Mouse (Mus musculus): ENCODE results near the gene Gm28372. TPM values are rescaled to one million over a fixed set of nuclear protein-coding genes. Genes with fewer than 3 reads are reported as not detected.
A peak's percentile ranks its signal among the peaks of the same experiment; 100 is the strongest.

Gene Gm28372
- polyA plus RNA-seq, 1 experiment from 2014 or later = not detected

DNA sequence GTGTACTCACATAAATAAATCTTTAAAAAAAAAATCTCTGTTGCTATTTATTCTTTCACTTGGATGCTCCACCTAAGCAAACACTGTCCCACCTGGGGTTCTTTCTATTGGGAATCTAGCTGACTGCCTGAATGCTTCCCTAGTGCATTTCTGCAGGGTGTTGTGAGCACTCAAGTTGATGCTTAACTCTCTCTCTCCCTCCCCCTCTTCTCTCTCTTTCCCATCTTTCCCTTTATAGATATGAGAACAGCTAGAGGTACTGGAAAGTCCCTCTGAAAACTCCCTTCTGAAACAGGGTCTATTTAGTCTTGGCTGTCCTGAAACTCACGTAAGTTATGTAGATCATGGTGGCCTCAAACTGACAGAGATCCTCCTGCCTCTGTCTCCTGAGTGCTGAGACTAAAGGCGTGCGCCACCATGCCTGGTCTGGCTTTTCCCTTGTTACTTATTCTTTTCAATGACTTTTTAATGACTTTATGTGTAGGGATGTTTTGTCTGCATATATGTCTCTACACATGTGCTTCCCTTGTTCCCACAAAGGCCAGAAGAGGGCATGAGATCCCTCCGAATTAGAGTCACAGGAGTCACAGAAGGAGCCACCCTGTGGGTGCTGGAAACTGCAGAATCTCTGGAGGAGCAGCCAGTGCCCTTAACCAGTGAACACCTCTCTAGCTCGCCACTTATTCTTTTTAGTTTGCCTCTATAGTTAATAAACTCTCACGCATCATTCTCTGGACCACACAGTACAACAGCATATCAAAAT is 9.2 kb downstream of the Gm28372 start:
- H3K9ac ChIP-seq = no peak overlapping the region
- 72% methylated on average over 6 of the region's 6 CpGs for WGBS
- no peak for ATAC-seq
- no peak overlapping the region for H3K27ac ChIP-seq
- no peak overlapping the region for H3K4me2 ChIP-seq (replicated peaks)
- no peaks in the 10 kb centered on the region for H3K36me3 ChIP-seq
- no peaks in the 10 kb centered on the region for H3K4me1 ChIP-seq (replicated peaks)
- H3K4me3 ChIP-seq (replicated peaks) = no peak overlapping the region
- no peaks in the 10 kb centered on the region for H3K9me3 ChIP-seq
- H3K27me3 ChIP-seq (replicated peaks) = no peaks in the 10 kb centered on the region

- no peaks in the 10 kb centered on the region for H3K9me3 ChIP-seq
- no peak overlapping the region for H3K27ac ChIP-seq
- no peak overlapping the region for H3K9ac ChIP-seq
- no peaks in the 10 kb centered on the region for H3K27me3 ChIP-seq (replicated peaks)
- H3K36me3 ChIP-seq = no peaks in the 10 kb centered on the region; the same call in 1 of the 2 replicates
- no peak overlapping the region for H3K4me3 ChIP-seq (replicated peaks)
- H3K4me1 ChIP-seq (replicated peaks) = peaks cover 9% of the 10 kb centered on the region; the same call in 1 of the 2 replicates
- WGBS = 97% methylated on average over 26 of the region's 26 CpGs
- no peak overlapping the region for H3K4me2 ChIP-seq (replicated peaks)
- no peak for ATAC-seq
Observed at GRCm38 (mm10) chr2:130421781-130422620, 17.0 kb downstream of the Gm28372 start.

- Histone ChIP-seq H3K4me3 (replicated peaks) (peak overlapping the region; percentile 71), H3K27ac (peak overlapping the region; percentile 93), H3K4me1 (replicated peaks) (peaks cover 9% of the 10 kb centered on the region; the same call in 1 of the 2 replicates), H3K9ac (peak overlapping the region; percentile 89), H3K36me3 (no peaks in the 10 kb centered on the region; the same call in 1 of the 2 replicates), H3K27me3 (replicated peaks) (no peaks in the 10 kb centered on the region), H3K9me3 (no peaks in the 10 kb centered on the region), H3K4me2 (replicated peaks) (peak overlapping the region; percentile 92)
- peak; percentile 80 for ATAC-seq
- 15% methylated on average over 49 of the region's 49 CpGs for WGBS
Observed at GRCm38 (mm10) chr2:130423397-130424125, 18.5 kb downstream of the Gm28372 start.

- ATAC-seq = peak; percentile 98
- WGBS = under 1% methylated on average over 58 of the region's 58 CpGs
- H3K4me2 ChIP-seq (replicated peaks) = peak within 1 kb of the TSS; percentile 92
- H3K9ac ChIP-seq = peak within 1 kb of the TSS; percentile 89
- peak within 1 kb of the TSS; percentile 71 for H3K4me3 ChIP-seq (replicated peaks)
- H3K36me3 ChIP-seq = no peaks in the 10 kb centered on the region; the same call in 1 of the 2 replicates
- H3K4me1 ChIP-seq (replicated peaks) = peaks cover 9% of the 10 kb centered on the region; the same call in 1 of the 2 replicates
- H3K27ac ChIP-seq = peak within 1 kb of the TSS; percentile 93
- H3K9me3 ChIP-seq = no peaks in the 10 kb centered on the region
- no peaks in the 10 kb centered on the region for H3K27me3 ChIP-seq (replicated peaks)
Observed at GRCm38 (mm10) chr2:130424126-130424853, 19.3 kb downstream of the Gm28372 start, which contains the start of the genes Vps16 and Pced1a. Gene Vps16, plus strand, starts transcription at chr2:130424339. Gene Pced1a, minus strand, starts transcription at chr2:130424701.

- Histone ChIP-seq H3K27ac (no peak overlapping the region), H3K36me3 (no peaks in the 10 kb centered on the region; the same call in 1 of the 2 replicates), H3K27me3 (replicated peaks) (no peaks in the 10 kb centered on the region), H3K9me3 (no peaks in the 10 kb centered on the region), H3K9ac (peak overlapping the region; percentile 89), H3K4me1 (replicated peaks) (peaks cover 9% of the 10 kb centered on the region; the same call in 1 of the 2 replicates), H3K4me2 (replicated peaks) (peak overlapping the region; percentile 92), H3K4me3 (replicated peaks) (peak overlapping the region; percentile 71)
- ATAC-seq = no peak
- 37% methylated on average over 5 of the region's 5 CpGs for WGBS
Observed at GRCm38 (mm10) chr2:130425112-130425511, 20.1 kb downstream of the Gm28372 start.

DNA sequence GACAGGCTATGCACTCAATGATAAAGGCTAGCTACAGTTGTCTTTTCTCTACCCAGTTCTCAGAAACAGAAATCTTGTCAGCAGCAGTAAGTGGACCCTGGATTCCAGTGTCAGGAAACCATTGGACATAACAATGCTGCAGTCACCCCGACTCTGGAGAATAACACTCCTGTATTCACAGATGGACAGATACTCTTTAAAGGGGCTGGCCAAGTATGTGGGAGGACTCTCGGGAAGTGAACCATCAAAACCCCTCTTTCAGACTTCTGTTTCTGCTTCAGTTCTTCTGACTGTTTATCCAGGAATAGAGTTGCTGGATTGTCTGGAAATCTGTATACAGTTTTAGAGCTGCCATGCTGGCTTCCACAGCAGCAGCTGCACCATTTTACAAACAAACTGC is 24.8 kb downstream of the Gm28372 start:
- ATAC-seq = no peak
- Histone ChIP-seq H3K9ac (no peak overlapping the region), H3K4me1 (replicated peaks) (no peaks in the 10 kb centered on the region; the same call in 1 of the 2 replicates), H3K9me3 (no peaks in the 10 kb centered on the region), H3K4me2 (replicated peaks) (no peak overlapping the region), H3K27ac (no peak overlapping the region), H3K27me3 (replicated peaks) (no peaks in the 10 kb centered on the region), H3K36me3 (no peaks in the 10 kb centered on the region), H3K4me3 (replicated peaks) (no peak overlapping the region)
- WGBS = 55% methylated on average over 2 of the region's 2 CpGs

- no peaks in the 10 kb centered on the region for H3K27me3 ChIP-seq (replicated peaks)
- no peak overlapping the region for H3K9ac ChIP-seq
- no peak overlapping the region for H3K4me2 ChIP-seq (replicated peaks)
- H3K4me1 ChIP-seq (replicated peaks) = no peaks in the 10 kb centered on the region
- H3K4me3 ChIP-seq (replicated peaks) = no peak overlapping the region
- no peaks in the 10 kb centered on the region for H3K9me3 ChIP-seq
- no peaks in the 10 kb centered on the region for H3K36me3 ChIP-seq
- ATAC-seq = no peak
- H3K27ac ChIP-seq = no peak overlapping the region
- WGBS = 86% methylated on average over 3 of the region's 3 CpGs
Observed at GRCm38 (mm10) chr2:130430484-130430883, 25.4 kb downstream of the Gm28372 start.

- Histone ChIP-seq H3K9me3 (no peaks in the 10 kb centered on the region), H3K27ac (no peak overlapping the region), H3K27me3 (replicated peaks) (no peaks in the 10 kb centered on the region), H3K4me1 (replicated peaks) (no peaks in the 10 kb centered on the region), H3K9ac (no peak overlapping the region), H3K4me2 (replicated peaks) (no peak overlapping the region), H3K36me3 (no peaks in the 10 kb centered on the region), H3K4me3 (replicated peaks) (no peak overlapping the region)
- 76% methylated on average over 3 of the region's 3 CpGs for WGBS
- ATAC-seq = no peak
Observed at GRCm38 (mm10) chr2:130432157-130432556, 27.1 kb downstream of the Gm28372 start.

GRCm38 (mm10) chr2:130433152-130433551 is 28.1 kb downstream of the Gm28372 start:
- Histone ChIP-seq H3K4me1 (replicated peaks) (no peaks in the 10 kb centered on the region), H3K9ac (no peak overlapping the region), H3K36me3 (peaks cover 3% of the 10 kb centered on the region; the same call in 1 of the 2 replicates), H3K4me2 (replicated peaks) (no peak overlapping the region), H3K4me3 (replicated peaks) (no peak overlapping the region), H3K27ac (no peak overlapping the region), H3K9me3 (no peaks in the 10 kb centered on the region), H3K27me3 (replicated peaks) (no peaks in the 10 kb centered on the region)
- WGBS = 19% methylated on average over 4 of the region's 4 CpGs
- ATAC-seq = peak; percentile 59

DNA sequence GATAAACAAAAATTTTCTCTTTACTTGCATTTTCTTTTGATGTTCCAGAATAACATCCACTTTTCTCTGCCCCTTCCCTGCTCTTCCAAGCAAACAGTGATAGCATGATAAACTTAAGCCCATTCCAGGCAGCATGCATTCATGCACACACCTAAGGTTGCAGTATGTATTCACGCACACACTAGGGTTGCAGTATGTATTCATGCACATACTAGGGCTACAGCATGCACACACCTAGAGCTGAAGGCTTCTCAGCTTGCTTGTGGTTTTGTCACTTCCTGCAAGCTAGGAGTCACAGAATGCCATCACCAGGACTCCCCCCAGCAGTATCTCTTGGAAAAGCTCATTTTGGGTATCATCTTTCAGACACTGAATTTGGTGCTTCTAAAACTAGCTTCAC is 31.7 kb downstream of the Gm28372 start:
- Histone ChIP-seq H3K4me3 (replicated peaks) (no peak overlapping the region), H3K9ac (no peak overlapping the region), H3K36me3 (peaks cover 33% of the 10 kb centered on the region), H3K27me3 (replicated peaks) (no peaks in the 10 kb centered on the region), H3K4me2 (replicated peaks) (no peak overlapping the region), H3K27ac (no peak overlapping the region), H3K9me3 (no peaks in the 10 kb centered on the region), H3K4me1 (replicated peaks) (no peaks in the 10 kb centered on the region)
- WGBS = 93% methylated on average over 1 of the region's 1 CpGs
- ATAC-seq = no peak

DNA sequence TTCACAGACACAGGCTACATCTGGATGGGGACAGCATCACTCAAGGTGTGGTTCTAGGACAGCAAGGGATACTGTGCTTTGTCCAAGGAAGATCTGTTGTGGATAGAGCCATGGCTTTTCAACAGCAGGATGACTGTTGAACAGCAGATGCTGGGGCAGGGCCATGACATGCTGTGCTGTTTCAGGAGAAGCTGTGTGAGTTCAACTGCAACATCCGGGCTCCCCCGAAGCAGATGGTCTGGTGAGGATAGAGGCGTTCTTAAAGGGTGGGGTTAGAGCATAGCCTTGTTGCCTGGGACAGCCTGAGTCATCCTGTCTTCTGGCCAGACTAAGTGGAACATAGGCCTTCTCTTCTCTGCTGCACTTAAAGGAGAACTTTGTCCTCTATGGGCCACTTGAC is 33.8 kb downstream of the Gm28372 start:
- Histone ChIP-seq H3K9me3 (no peaks in the 10 kb centered on the region), H3K27me3 (replicated peaks) (no peaks in the 10 kb centered on the region), H3K4me3 (replicated peaks) (no peak overlapping the region), H3K4me2 (replicated peaks) (no peak overlapping the region), H3K4me1 (replicated peaks) (no peaks in the 10 kb centered on the region), H3K9ac (no peak overlapping the region), H3K36me3 (peaks cover 50% of the 10 kb centered on the region), H3K27ac (no peak overlapping the region)
- 96% methylated on average over 3 of the region's 3 CpGs for WGBS
- ATAC-seq = no peak
